Mouse (Mus musculus): ENCODE measurements around the gene Sept9.

The Sept9 gene

DNA sequence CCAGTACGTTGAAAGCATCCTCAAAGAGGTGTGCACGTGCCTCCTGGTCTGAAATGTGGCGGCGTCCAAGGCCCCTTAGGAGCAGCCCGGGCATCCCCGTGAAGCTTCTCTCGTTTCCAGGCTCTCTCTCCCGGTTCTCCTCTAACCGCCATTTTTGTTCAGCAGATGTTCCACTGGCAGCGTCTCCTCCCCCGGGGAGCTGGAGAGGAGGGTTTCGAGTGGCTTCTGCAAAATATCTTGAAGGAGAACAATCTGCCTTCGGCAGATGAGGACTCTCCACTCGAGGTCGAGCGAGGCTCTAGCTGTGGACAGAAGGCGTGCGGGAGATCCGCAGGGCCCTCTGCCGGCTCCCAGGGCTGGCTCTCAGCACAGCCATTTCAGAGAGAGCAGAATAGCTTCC, 173.7 kb downstream of the Sept9 start:
- DNase-seq (ENCODE audit: low spot score) = no peak

DNA sequence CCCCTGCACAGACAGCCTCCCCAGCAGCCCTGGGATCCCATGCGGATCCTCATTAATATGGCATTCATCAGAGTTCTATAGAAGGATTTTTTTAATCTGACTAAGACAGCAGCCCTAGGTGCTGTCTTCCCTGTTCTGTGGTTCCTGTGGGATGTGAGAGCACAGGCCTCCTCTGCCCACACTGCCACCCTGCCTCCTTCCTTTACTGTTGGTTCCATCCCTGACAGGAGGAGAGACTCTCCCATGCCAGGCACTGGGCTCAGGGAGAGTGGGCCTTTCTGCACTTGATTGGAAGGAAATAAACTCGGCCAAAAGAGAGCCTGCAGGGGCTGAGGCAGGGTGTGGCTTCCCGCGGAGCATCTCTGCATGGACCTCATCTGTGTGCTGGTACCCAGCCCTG, 174.4 kb downstream of the Sept9 start:
- DNase-seq (ENCODE audit: low spot score) = no peak

DNA sequence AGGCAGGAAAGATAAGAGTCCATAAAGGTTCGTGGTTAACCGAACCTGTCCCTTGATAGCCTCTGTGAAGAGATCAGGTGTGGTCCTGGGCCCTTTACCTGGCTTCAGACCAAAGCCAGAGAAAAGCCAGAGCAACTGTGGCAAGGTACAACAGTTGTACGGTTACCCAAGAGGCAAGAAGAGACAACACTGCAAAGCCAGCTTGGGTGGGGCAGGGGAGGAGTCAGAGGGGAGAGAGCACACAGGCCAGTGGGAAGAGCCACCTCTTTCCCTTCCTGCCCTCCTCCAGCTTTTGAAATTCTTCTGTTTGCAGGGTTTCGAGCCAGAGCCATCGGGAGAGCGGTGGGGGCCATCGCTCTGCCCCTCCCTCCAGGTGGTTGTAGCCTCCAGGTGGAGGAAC, 174.8 kb downstream of the Sept9 start:
- no peak for DNase-seq (ENCODE audit: low spot score)

DNA sequence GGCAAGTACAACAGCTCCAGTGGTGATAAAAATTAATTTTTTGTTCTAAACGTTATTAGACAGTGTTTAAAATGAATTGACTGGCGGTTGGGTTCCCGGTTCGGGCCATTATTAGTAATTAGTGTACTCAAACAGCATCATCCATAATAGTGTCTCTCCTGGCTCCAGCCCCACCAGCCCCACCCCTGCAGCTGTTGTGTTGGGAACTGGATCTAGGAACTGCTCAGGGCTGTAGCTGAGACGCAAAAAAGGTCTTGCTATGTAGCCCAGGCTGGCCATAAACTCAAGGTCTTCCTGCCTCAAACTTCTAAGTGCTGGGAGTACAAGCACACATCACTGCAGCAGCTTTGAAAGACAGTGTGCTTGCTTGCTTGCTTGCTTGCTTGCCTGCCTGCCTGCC, 180.3 kb downstream of the Sept9 start:
- no peak for DNase-seq (ENCODE audit: low spot score)

DNA sequence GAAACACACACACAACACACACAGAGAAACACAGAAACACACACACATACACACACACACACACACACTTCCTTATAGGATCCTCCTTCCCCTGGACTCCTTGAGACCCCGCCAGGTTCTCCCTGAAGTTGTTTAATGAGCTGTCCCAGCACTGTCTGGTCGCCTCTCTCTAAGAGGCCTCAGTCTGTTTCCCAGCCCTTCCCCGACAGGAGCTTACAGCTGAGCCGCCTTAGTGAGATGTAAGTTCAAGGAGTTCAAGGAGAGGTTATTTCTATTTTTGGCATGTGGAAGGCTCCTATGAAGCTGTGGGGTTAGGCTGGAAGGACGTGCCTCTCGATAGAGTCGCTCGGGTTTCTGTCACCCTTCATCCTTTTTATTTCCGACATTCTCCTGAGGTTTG, 184.8 kb downstream of the Sept9 start:
- no peak for DNase-seq (ENCODE audit: low spot score)

DNA sequence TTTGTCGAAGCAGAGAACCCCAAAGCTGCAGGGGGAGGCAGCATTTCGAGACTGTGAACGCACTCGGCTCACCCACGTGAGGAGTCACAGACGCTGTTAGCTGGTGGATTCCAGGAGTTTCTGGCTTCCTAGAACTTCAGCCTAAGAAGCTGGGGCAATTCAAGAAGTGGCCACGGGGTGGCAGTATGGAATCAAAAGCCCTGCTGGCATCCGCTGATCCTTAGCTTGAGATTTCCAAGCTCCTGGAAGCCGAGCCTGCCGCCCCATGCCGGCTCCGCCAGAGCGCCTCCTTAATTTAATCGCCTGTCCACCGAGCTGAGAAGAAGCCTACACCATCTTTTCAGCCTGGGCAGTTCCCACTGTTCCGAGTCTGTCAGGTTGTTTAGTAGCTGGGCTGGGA, 185.4 kb downstream of the Sept9 start:
- DNase-seq (ENCODE audit: low spot score) = peak; percentile 76

DNA sequence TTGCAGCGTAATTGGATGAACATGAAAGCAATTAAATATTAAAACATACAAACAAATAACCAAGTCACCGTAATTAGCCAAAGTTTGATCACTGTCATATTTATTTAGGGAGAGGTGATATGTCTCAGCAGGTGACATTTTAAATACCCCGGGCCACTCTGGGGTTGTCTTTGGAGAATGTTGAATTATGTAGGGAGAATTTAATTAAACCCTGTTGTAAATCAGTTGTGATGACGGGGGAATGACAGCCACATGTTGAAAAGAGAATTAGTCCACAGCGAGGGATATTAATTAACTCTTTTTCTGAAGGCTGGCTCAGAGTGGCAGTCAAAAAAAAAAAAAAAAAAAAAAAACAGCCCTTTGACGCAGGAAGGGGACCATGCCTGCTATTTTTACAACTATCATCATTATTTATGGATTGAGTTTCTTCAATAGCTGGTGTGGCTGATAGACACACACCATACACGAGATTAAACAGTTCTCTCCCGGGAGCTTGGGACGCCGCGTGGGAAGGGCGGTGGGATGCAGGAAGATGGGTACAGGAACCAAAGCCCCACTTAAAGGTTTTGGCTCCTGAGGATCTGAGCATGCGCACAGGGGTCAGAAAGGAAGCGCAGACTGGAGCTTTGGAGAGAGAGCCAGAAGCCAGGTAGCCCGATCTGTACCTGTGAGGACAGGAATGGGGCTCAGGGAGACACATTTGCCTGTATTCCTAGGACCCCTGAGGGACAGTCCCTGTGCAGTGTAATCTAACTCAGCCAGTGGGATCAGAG, 186.1 kb downstream of the Sept9 start:
- DNase-seq (ENCODE audit: low spot score) = no peak

DNA sequence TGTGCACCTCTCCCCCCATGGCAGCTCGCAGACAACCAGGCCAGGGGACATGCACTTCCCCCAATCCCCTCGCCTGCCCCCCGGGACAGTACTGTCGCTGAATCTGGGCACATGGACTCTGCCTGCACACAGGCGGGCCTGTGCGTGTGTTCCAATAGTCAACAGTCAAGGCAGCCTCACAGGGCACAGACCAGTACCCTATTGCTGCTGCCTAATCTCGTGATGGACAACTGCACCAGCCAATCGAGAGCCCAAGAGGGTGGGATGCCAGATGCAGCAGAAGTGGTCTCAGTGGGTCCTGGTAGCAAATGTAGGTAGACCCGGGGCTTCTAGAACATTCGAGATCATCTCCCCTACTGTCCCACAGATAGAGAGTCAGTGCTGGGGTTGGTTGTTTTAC, 187.8 kb downstream of the Sept9 start:
- no peak for DNase-seq (ENCODE audit: low spot score)

DNA sequence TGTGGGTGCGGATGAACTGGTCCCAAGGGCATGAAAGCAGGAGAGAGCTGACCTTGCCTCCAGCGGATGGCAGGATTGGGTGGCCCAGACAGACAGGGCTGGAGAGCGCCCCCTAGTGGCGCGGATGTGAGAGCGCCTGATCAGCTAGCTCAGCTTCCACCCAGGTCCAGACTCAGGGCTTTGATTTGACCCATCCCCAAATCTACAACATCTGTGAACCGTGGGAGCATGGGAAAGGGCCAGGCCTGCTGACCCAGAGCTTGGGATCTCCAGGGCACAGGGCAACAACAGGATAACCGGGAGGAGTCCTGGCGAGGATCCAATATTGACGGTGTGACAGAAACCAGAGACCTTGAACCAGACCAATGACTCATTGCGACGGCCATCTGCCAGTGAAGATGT, 190.5 kb downstream of the Sept9 start:
- no peak for DNase-seq (ENCODE audit: low spot score)

DNA sequence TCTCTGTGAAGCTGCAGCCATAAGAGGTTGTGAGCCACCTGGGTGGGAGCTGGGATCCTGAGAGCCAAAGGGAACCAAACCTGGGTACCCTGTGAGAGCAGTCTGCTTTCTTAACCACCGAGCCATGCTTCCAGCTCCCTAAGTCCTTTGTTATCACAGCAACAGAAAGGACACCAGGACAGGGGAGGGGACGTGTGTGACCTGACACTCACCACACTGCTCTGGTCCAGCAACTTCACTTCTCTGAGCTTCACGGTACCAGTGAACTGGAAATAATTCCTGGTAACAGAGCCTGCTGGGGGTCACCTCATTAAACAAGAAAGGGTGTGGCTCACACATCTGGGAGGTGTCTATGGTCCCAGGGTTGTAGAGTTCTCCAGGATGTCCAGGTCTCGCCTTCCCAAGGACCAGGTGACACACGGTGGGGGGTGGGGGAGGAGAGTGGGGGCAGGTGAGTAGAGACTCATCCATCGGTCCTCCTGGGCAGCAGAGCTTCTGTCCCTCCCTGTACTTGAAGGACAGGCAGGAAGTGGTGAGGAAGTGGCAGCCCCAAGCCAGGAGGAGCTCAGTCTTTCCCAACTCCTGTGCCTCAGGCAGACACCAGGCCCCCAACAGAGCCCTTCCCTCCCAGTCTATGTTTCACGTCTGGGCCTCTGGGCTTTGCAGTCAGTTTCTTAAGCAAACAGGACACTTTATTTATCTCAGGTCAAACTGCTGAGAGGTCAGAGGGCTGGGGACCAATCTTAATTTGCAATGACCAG, 191.5 kb downstream of the Sept9 start:
- no peak for DNase-seq (ENCODE audit: low spot score)

DNA sequence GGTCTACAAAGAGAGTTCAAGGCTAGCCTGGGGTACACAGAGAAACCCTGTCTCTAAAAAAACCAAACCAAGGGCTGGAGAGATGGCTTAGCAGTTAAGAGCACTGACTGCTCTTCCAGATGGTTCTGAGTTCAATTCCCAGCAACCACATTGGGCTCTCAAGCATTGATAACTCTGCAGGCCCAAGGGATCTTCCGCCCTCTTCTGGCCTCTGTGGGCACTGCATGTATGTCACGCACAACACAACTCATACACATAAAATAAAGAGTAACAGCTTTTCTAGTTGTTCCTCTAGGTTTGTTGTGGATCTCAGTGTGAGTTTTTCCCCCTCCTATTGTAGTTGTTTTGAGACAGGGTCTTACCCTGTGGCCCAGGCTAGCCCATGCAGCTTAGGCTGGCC, 192.8 kb downstream of the Sept9 start:
- no peak for DNase-seq (ENCODE audit: low spot score)

DNA sequence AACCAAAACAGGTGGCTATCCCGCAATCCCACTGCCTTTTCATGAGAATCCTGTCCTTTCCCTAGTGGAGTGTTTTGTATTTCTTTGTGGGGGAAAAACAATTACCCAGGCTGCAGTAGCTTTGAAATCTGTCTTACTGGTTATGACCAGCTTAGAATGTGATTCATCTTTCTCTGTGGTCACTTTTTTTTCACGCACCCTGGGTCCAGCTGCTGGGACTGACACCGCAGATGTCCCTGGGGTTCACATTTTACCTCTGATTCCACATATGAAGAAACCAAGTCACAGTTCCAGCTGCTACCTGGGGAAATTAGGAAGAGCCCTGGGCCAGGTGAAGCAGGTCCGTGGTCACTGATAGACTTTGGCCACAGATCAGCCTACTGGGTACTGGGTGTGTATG, 194.3 kb downstream of the Sept9 start:
- DNase-seq (ENCODE audit: low spot score) = no peak

DNA sequence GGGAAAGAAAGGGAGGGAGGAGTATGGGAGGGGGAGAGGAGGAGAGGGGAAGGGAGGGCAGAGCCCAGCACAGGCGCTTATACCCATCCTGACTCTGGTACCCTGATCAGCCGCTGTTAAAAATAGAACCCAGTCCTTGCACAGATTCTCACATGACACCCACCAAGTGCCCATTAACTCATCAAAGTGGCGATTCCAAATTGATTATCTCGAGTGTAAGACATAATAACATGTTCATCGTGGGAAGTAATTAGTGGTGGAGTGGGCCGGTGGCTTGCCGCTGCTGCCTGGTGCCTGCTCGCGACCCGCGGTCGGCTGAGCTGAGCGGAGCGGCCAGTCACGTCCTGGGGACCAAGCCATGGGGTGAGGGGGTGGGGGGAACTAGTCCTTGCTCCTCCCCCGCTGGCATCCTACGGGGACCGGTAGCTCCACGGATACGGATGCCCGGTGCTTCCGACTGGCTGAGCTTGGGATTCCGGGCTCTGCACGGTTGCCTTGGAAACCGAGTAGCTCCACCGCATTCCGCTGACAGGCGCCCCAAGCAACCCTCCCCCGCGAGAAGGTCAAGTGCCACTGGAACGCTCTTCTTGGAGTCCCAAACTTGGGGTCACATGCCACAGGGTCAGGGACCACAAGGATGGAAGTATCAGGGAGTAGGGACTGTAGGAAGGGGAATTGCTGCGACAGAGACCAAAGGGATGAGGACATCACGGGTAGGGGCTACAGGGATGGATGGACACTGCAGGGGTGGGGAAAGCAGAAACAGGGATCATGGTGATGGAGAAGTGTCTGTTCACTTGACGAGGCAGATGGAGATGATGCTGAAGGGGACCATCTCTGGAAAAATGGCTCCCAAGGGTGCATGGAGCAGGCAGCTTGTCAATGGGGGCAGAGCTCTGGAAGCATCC, 195.0 kb downstream of the Sept9 start:
- no peak for DNase-seq (ENCODE audit: low spot score)

DNA sequence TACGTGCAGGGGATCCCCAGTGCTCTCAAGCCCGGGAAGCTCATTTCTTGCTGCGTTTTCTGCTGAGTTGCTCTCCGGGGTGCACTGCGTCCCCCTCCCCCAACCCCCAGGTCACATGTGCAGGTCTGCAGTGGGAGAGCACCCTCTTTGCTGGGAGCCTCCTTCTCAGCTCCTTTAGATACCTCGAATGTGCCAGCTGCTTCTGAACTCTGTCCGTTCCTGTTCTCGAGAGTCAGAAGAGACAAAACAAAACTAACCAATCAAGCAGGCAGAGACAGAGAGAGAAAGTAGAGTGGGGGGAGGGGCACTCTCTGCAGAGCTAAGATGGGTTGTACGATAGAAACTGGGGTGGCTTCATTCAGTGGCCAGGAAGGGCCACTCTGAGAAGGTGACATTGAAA, 195.8 kb downstream of the Sept9 start:
- DNase-seq (ENCODE audit: low spot score) = no peak

DNA sequence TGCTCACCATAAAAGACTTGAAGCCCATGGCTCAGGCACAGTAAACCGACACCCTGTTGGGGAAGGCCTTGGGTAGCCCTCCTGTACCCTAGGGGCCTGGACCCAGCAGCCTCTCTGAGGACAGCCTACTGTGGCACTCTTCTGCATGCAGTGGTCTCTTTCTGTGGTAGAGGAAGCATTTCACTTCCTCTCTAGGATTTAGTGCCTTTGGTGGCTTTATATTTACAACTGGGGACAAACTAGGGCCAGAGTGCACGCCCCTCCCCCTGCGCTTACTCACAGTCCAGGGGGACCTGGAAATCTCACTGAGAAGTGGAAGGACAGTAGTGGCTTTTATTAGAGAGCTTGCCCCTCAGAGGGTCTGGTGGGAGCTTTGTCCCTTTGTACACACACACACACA, 197.5 kb downstream of the Sept9 start:
- DNase-seq (ENCODE audit: low spot score) = no peak

DNA sequence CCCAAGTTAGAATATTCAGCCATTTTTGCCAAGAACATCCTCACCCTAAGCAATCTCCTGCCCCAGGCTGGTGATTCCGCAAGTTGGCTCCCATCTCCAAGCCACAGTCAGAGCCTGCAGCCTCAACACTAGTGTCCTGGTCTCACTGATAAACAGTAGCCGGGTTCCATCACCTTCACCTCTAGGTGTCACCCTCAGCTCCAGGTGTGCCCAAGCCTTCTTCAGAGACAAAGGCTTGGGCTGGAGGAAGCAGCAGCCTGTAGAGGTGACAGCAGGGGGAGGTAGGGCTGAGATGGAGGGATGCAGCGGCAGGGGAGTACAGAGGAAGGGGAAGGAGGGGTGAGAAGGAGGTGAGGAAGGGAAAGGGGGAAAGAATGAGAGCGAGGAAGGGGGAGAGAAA, 198.3 kb downstream of the Sept9 start:
- DNase-seq (ENCODE audit: low spot score) = no peak

DNA sequence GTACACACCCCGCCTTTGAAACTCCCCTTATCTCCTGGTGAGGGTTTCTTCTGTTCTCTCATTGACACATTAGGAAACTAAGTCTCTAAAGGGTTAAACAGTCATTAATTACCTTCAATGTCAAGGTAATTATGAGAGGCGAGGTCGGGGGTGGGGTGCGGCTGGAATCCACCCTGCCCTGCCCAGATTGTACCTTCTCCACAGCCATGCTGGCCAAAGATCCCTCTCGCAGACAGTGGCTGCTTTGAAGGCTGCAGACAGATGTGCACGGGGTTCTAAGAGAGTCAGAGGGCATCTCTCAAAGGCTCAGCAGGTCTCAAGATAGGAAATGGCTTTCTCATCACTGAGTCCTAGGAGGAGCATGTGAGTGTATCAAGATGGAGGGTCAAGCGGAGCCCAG, 198.7 kb downstream of the Sept9 start:
- no peak for DNase-seq (ENCODE audit: low spot score)

DNA sequence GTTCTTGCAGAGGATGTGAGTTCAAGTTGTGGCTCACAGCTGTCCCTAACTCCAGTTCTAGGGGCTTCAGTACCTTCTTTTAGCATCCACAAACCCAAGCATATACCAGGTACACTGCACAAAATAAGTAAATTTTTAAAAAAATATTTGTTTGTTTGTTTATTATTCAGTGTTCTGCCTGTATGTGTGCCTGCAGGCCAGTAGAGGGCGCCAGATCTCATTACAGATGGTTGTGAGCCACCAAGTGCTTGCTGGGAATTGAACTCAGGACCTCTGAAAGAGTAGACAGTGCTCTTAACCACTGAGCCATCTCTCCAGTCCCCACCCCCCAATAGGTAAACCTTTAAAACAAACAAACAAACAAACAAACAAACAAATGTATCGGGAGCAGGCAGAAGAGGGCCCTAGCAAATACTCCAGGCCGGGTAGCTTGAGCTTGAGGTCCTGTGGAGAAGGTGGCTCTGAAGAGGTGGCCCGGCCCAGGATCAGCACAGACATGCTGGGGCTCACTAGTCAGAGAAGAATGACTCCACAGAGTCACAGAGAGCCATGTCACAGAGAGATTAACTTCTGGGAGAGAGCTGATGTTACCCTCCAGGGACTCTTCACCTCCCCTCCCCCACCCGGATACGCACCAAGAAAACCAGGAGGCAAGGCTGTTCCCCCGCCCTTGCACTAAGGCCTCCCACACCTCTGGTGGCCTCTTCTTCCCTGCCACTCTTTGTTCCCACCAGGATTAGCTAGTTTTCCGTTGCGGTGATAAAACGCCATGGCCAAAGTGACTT, 202.3 kb downstream of the Sept9 start:
- DNase-seq (ENCODE audit: low spot score) = no peak

DNA sequence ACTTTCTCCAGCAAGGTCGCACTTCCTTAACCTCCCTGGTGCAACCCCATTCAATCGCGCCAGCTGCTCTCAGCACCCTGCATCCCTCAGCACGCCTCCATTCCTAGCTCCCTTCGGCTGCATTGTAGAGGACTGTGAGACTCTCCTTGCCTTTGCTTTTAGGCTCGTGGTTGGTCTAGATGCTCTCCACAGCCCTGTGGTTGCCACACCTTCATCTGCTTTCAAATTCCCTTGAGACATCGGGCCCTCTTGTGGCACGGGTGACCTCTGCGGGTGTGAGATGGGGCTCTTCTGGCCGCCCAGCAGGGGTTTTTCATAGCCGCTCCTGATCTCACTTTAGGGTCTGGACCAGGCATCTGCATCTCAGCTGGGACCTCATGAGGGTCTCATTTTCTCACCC, 203.1 kb downstream of the Sept9 start:
- DNase-seq (ENCODE audit: low spot score) = no peak

DNA sequence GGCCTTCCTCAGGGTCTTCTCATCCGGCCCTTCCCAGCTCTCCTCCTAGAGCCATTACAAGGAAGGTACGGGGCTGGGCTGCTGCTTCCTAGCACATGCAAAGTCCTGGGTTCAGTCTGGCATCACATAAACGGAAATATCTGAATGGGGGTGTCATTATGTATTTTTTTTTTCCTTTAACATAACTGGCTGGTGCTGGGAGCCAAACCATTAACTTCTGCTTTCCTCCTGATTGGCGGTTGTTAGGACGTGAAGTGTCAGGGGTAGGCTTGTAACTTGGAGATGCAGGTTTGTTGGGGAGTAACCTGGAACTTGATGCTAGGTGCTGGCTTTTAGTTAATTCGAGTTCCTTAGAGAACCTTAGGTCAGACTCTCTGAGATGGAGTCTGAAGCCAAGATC, 203.6 kb downstream of the Sept9 start:
- DNase-seq (ENCODE audit: low spot score) = no peak

DNA sequence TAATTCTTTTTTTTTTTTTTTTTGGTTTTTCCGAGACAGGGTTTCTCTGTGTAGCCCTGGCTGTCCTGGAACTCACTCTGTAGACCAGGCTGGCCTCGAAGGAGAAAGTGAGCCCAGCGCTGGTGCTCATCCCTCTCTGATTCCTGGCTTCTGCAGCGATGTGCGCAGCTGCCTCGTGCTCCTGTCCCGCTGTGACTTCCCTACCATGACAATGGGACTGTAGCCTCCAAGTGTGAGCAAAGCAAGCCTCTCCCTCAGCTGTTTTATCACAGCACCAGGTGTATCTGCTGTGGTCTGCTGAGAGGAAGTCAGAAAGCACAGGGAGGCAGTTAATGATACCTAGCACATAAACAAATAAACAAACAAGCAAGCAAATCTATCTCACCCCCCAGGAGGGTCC, 204.3 kb downstream of the Sept9 start:
- DNase-seq (ENCODE audit: low spot score) = no peak

DNA sequence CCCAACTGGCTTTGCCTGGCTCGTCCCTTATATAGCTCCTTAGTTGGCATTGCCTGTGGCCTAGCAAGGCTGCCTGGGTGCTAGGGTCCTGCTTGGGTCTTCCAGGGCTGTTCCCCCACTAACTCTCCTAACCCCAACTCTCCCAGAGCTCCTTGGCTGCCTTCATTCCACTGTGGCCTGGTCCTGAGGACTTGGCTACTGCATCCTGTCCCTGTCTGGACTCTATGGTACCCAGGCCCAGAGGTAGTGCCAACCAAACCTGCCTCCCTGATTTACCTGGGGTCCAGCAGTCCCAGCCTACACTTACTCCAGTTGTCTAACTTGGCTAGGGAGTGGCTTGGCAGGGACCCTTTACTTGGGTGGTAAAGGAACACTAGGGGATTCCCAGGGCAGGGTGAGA, 207.2 kb downstream of the Sept9 start:
- DNase-seq (ENCODE audit: low spot score) = no peak

Measured in urinary bladder, postnatal 10 days (tissue).